9 mouse cellular contexts compared by ENCODE assay signal in genomic region chr9:63975996-63976395, GRCm38 (mm10). TPM values are rescaled to one million over a fixed set of nuclear protein-coding genes. Genes with fewer than 3 reads are reported as not detected.
DNase-seq lines count a peak whose midpoint lies in the region; ATAC-seq and TF ChIP-seq lines count a peak whose summit lies in the region.
"Had no signal": no experiment of that assay in that cellular context is flagged by ENCODE, and none has a peak within 500 bp of the region (broad histone marks: within the 10 kb centered on the region; RNA-seq: fewer than 3 reads in every experiment).

No protein-coding gene starts in this region.

- H3K27me3 ChIP-seq in heart, embryonic 15.5 days = no peaks in the 10 kb centered on the region
- H3K27me3 ChIP-seq in forebrain, embryonic 11.5 days (ENCODE audit: control insufficient read depth, insufficient read depth, low read length) = no peaks in the 10 kb centered on the region
- no peaks in the 10 kb centered on the region for H3K27me3 ChIP-seq in limb, embryonic 13.5 days

- peaks cover 96% of the 10 kb centered on the region for H3K4me1 ChIP-seq in heart, embryonic 15.5 days (replicated peaks)
- peaks cover 13 to 45% of the 10 kb centered on the region in 2 experiments; a peak in 2 of 4 replicates for H3K4me1 ChIP-seq in ES-E14 (ENCODE audit: control insufficient read depth in 2 of 2, insufficient read depth in 2 of 2, low read length in 2 of 2, poor library complexity in 1 of 2)
- peaks cover 45% of the 10 kb centered on the region for H3K4me1 ChIP-seq in forebrain, embryonic 11.5 days (replicated peaks; ENCODE audit: control insufficient read depth, insufficient read depth, low read length)
- peaks cover 96% of the 10 kb centered on the region for H3K4me1 ChIP-seq in limb, embryonic 13.5 days

- no peak overlapping the region for H3K4me3 ChIP-seq in heart, embryonic 15.5 days
- H3K4me3 ChIP-seq in ES-E14 (ENCODE audit: insufficient read depth in 1 of 2, low read depth in 1 of 2, low read length in 2 of 2, poor library complexity in 1 of 2, severe bottlenecking in 1 of 2) = no peak overlapping the region
- H3K4me3 ChIP-seq in forebrain, embryonic 11.5 days (ENCODE audit: low read depth, low read length) = no peak overlapping the region
- no peak overlapping the region for H3K4me3 ChIP-seq in limb, embryonic 13.5 days

- H3K36me3 ChIP-seq in heart, embryonic 15.5 days = no peaks in the 10 kb centered on the region
- no peaks in the 10 kb centered on the region for H3K36me3 ChIP-seq in ES-E14 (ENCODE audit: control insufficient read depth, insufficient read depth, low read length, poor library complexity, severe bottlenecking)
- H3K36me3 ChIP-seq in forebrain, embryonic 11.5 days (ENCODE audit: control insufficient read depth, insufficient read depth, low read length) = no peaks in the 10 kb centered on the region
- peaks cover 14% of the 10 kb centered on the region for H3K36me3 ChIP-seq in limb, embryonic 13.5 days

- ATAC-seq in heart, embryonic 15.5 days (replicated peaks; ENCODE audit: insufficient number of reproducible peaks, insufficient read depth, low FRiP score, low read depth) = peak; percentile 10; the same call in 1 of the 2 replicates
- peak; percentile 67 for ATAC-seq in forebrain, embryonic 11.5 days (replicated peaks; ENCODE audit: low FRiP score)
- no peak for ATAC-seq in limb, embryonic 13.5 days (ENCODE audit: low FRiP score, low read depth)

- no peaks in the 10 kb centered on the region for H3K9me3 ChIP-seq in heart, embryonic 15.5 days (replicated peaks)
- H3K9me3 ChIP-seq in ES-E14 (ENCODE audit: control insufficient read depth, insufficient read depth, low read depth, low read length) = no peaks in the 10 kb centered on the region
- no peaks in the 10 kb centered on the region for H3K9me3 ChIP-seq in forebrain, embryonic 11.5 days (ENCODE audit: control insufficient read depth, low read length)
- no peaks in the 10 kb centered on the region for H3K9me3 ChIP-seq in limb, embryonic 13.5 days

- H3K9ac ChIP-seq in heart, embryonic 15.5 days = 0 out of 2 replicates have a peak overlapping the region, but pooled peaks have one; percentile 13
- H3K9ac ChIP-seq in ES-E14 (ENCODE audit: insufficient read depth, low read depth, low read length, poor library complexity, severe bottlenecking) = no peak overlapping the region
- H3K9ac ChIP-seq in forebrain, embryonic 11.5 days (ENCODE audit: low read length) = no peak overlapping the region; the same call in 1 of the 2 replicates
- no peak overlapping the region; the same call in 1 of the 2 replicates for H3K9ac ChIP-seq in limb, embryonic 13.5 days

- in situ Hi-C loops in ES-E14 (cut with MboI; ENCODE audit: low sequenced_read_pairs in 2 of 2, unreplicated experiment in 2 of 2) = no loop called here

- peak overlapping the region; percentile 81 for H3K27ac ChIP-seq in heart, embryonic 15.5 days
- H3K27ac ChIP-seq in ES-E14 (ENCODE audit: insufficient read depth, low read depth, low read length, poor library complexity, severe bottlenecking) = no peak overlapping the region
- peak overlapping the region; percentile 31 for H3K27ac ChIP-seq in forebrain, embryonic 11.5 days (ENCODE audit: low read depth, low read length)
- H3K27ac ChIP-seq in limb, embryonic 13.5 days = peak overlapping the region; percentile 96; the same call in 1 of the 2 replicates

- WGBS in heart, embryonic 15.5 days = 39% methylated on average over 11 of the region's 11 CpGs
- 19% methylated on average over 11 of the region's 11 CpGs for WGBS in forebrain, embryonic 11.5 days
- 29% methylated on average over 11 of the region's 11 CpGs for whole genome bisulfite sequencing in limb, embryonic 13.5 days

- intact Hi-C loops in heart, postnatal 14 days (cut with DNase I) = no loop called here

- peak overlapping the region; percentile 29 for H3K4me2 ChIP-seq in heart, embryonic 15.5 days
- H3K4me2 ChIP-seq in forebrain, embryonic 11.5 days (ENCODE audit: low read depth, low read length, severe bottlenecking) = peak overlapping the region; percentile 22; the same call in 1 of the 2 replicates
- H3K4me2 ChIP-seq in limb, embryonic 13.5 days (replicated peaks) = peak overlapping the region; percentile 17

- DNase-seq in heart, postnatal 14 days = no peak
- DNase-seq in ES-E14 (ENCODE audit: low read depth, low spot score) = peak; percentile 48
- DNase-seq in forebrain, embryonic 11.5 days (ENCODE audit: low spot score) = no peak
- no peak for DNase-seq in c-Kit-positive CD71-positive TER-119-positive erythroid progenitor cells, embryonic 14.5 days (ENCODE audit: low spot score)
- no peak for DNase-seq in adrenal gland, postnatal 10 days
- DNase-seq in natural killer cell, adult 2 months (ENCODE audit: low spot score in 2 of 2) = no peak
- DNase-seq: thymus, postnatal 4 days had no signal

TF ChIP-seq in ES-E14, 5 proteins besides CTCF, POLR2A, EP300 and RAD21:
- TF ChIP-seq HCFC1 (IDR thresholded peaks at IDR 0.05; ENCODE audit: borderline replicate concordance, insufficient read depth, low read length) (no peak), CHD2 (IDR thresholded peaks at IDR 0.05; ENCODE audit: low read depth, low read length) (no peak), ZNF384 (IDR thresholded peaks at IDR 0.05; ENCODE audit: low read depth, low read length) (no peak), ZC3H11A (IDR thresholded peaks at IDR 0.05; ENCODE audit: borderline replicate concordance, low read depth, low read length) (no peak), MAFK (IDR thresholded peaks at IDR 0.05; ENCODE audit: insufficient read depth, low read depth, low read length) (no peak)

RNA-seq across cellular contexts. Expression of gene Smad6, which starts 45.9 kb away (rescaled TPM):
- polyA plus RNA-seq in heart, embryonic 15.5 days (2015; fragmentation: Nextera tagmentation; extraction: Ambion mirVana) = 16.4 and 19.8 TPM in 2 replicates
- total RNA-seq in heart, postnatal 14 days (2021) = 10 to 100 TPM; 13.6 to 15.5 TPM
- total RNA-seq in ES-E14 (2012; rRNA removed) = 6.8 and 8.7 TPM in 2 replicates
- 6.5 and 7.4 TPM in 2 replicates for polyA plus RNA-seq in forebrain, embryonic 11.5 days (2014; fragmentation: Nextera tagmentation; extraction: Ambion mirVana)
- polyA plus RNA-seq in limb, embryonic 13.5 days (2015; fragmentation: Nextera tagmentation; extraction: Ambion mirVana) = 10.8 and 11.0 TPM in 2 replicates
- total RNA-seq in adrenal gland, postnatal 10 days (2021) = 10 to 100 TPM; 15.0 to 16.9 TPM
